Mouse (Mus musculus) MEL (cell line): ENCODE data around the gene Hmces. TPM values are rescaled to one million over a fixed set of nuclear protein-coding genes. Genes with fewer than 3 reads are reported as not detected.

Experiments used
- DNase-seq: peaks from one replicate; pipeline ENCODE4 v3.0.0; 2011; ENCODE audit warnings: low read depth, low spot score
- H3K27ac ChIP-seq: 2 replicates; pipeline ENCODE4 v1.5.1; 2012; ENCODE audit warnings: low read depth, mild to moderate bottlenecking, control low read depth, low read length, moderate library complexity; ENCODE audit not compliant: control insufficient read depth
- H3K27me3 ChIP-seq, 2 experiments: fragments of 150-350 bp in 1 of 2; sonication (generic) in 1 of 2; 2 replicates each; pipeline ENCODE4 v1.6.1; 2012; ENCODE audit warnings: low read length in 2 of 2, mild to moderate bottlenecking in 2 of 2, improper control_type of control experiment in 1 of 2, moderate library complexity in 1 of 2; ENCODE audit not compliant: insufficient read depth in 2 of 2, control insufficient read depth in 1 of 2
- H3K36me3 ChIP-seq, 2 experiments: 2 replicates each; pipeline ENCODE4 v1.6.1; 2012 to 2014; ENCODE audit warnings: low read length in 2 of 2, improper control_type of control experiment in 1 of 2, inconsistent platforms in 1 of 2, mild to moderate bottlenecking in 1 of 2; ENCODE audit not compliant: insufficient read depth in 2 of 2, control insufficient read depth in 1 of 2
- H3K4me1 ChIP-seq, 2 experiments: fragments of 150-350 bp in 1 of 2; sonication (generic) in 1 of 2; 2 replicates each; pipeline ENCODE4 v1.6.1; 2012; ENCODE audit warnings: low read length in 2 of 2, improper control_type of control experiment in 1 of 2, mild to moderate bottlenecking in 1 of 2; ENCODE audit not compliant: insufficient read depth in 2 of 2, control insufficient read depth in 1 of 2
- H3K4me3 ChIP-seq, 2 experiments: fragments of 150-350 bp in 1 of 2; sonication (generic) in 1 of 2; 2 replicates each; pipeline ENCODE4 v1.5.1; 2012; ENCODE audit warnings: low read depth in 2 of 2, low read length in 2 of 2, mild to moderate bottlenecking in 2 of 2, moderate library complexity in 2 of 2, control low read depth in 1 of 2, improper control_type of control experiment in 1 of 2; ENCODE audit not compliant: control insufficient read depth in 1 of 2, insufficient read depth in 1 of 2
- H3K79me2 ChIP-seq: 2 replicates; pipeline ENCODE4 v1.6.1; 2012; ENCODE audit warnings: mild to moderate bottlenecking, low read length, moderate library complexity; ENCODE audit not compliant: control insufficient read depth, poor library complexity, insufficient read depth
- H3K9ac ChIP-seq: 2 replicates; pipeline ENCODE4 v1.6.1; 2012; ENCODE audit warnings: low read depth, mild to moderate bottlenecking, control low read depth, low read length, moderate library complexity; ENCODE audit not compliant: control insufficient read depth, poor library complexity, severe bottlenecking
- H3K9me3 ChIP-seq: fragments of 150-350 bp; sonication (generic); replicated peaks from 2 replicates; pipeline ENCODE4 v1.6.1; 2012; ENCODE audit warnings: mild to moderate bottlenecking, low read length, improper control_type of control experiment, moderate library complexity; ENCODE audit not compliant: insufficient read depth
- BHLHE40 ChIP-seq: IDR thresholded peaks from 2 replicates; pipeline ENCODE4 v1.6.1; 2012; ENCODE audit warnings: low read depth, mild to moderate bottlenecking, inconsistent platforms, low read length, improper control_type of control experiment, borderline replicate concordance
- CHD1 ChIP-seq: IDR thresholded peaks from 2 replicates; pipeline ENCODE4 v1.6.1; 2012; ENCODE audit warnings: low read depth, mild to moderate bottlenecking, inconsistent platforms, low read length, improper control_type of control experiment
- CHD2 ChIP-seq: IDR thresholded peaks from 2 replicates; pipeline ENCODE4 v1.6.1; 2011; ENCODE audit warnings: low read length, improper control_type of control experiment
- CTCF ChIP-seq, 3 experiments: IDR thresholded peaks in 2 of 3; conservative IDR thresholded peaks in 1 of 3; 2 replicates each; pipeline ENCODE4 v1.5.1; 2011 to 2012; ENCODE audit warnings: low read length in 3 of 3, low read depth in 2 of 3, mild to moderate bottlenecking in 2 of 3, improper control_type of control experiment in 1 of 3, inconsistent platforms in 1 of 3, mixed read lengths in 1 of 3, moderate library complexity in 1 of 3; ENCODE audit not compliant: control insufficient read depth in 1 of 3, insufficient read depth in 1 of 3, poor library complexity in 1 of 3, severe bottlenecking in 1 of 3
- E2F4 ChIP-seq: IDR thresholded peaks from 2 replicates; pipeline ENCODE4 v1.6.1; 2011; ENCODE audit warnings: low read depth, low read length, improper control_type of control experiment, borderline replicate concordance
- ELF1 ChIP-seq: IDR thresholded peaks from 2 replicates; pipeline ENCODE4 v1.6.1; 2014; ENCODE audit warnings: low read depth, mild to moderate bottlenecking, inconsistent platforms, low read length, improper control_type of control experiment, moderate library complexity
- ETS1 ChIP-seq: IDR thresholded peaks from 2 replicates; pipeline ENCODE4 v1.6.1; 2012; ENCODE audit warnings: low read depth, mild to moderate bottlenecking, inconsistent platforms, low read length, improper control_type of control experiment, moderate library complexity
- GATA1 ChIP-seq: IDR thresholded peaks from 2 replicates; pipeline ENCODE4 v1.6.1; 2011; ENCODE audit warnings: low read depth, low read length, improper control_type of control experiment
- HCFC1 ChIP-seq: IDR thresholded peaks from 2 replicates; pipeline ENCODE4 v1.6.1; 2012; ENCODE audit warnings: low read depth, mild to moderate bottlenecking, inconsistent platforms, low read length, improper control_type of control experiment, moderate library complexity
- JUND ChIP-seq: IDR thresholded peaks from 2 replicates; pipeline ENCODE4 v1.6.1; 2011; ENCODE audit warnings: low read depth, mild to moderate bottlenecking, improper control_type of control experiment, low read length
- KAT2A ChIP-seq: conservative IDR thresholded peaks from 2 replicates; pipeline ENCODE4 v1.6.1; 2012; ENCODE audit warnings: low read depth, low read length, improper control_type of control experiment, inconsistent platforms
- MAFK ChIP-seq: IDR thresholded peaks from 2 replicates; pipeline ENCODE4 v1.6.1; 2011; ENCODE audit warnings: low read depth, mild to moderate bottlenecking, low read length, improper control_type of control experiment, borderline replicate concordance
- MAZ ChIP-seq: IDR thresholded peaks from 2 replicates; pipeline ENCODE4 v1.6.1; 2012; ENCODE audit warnings: low read depth, mild to moderate bottlenecking, inconsistent platforms, low read length, improper control_type of control experiment
- MXI1 ChIP-seq: IDR thresholded peaks from 2 replicates; pipeline ENCODE4 v1.6.1; 2011; ENCODE audit warnings: mild to moderate bottlenecking, low read depth, low read length, improper control_type of control experiment
- MYC ChIP-seq: IDR thresholded peaks from 2 replicates; pipeline ENCODE4 v1.6.1; 2011; ENCODE audit warnings: low read depth, mild to moderate bottlenecking, low read length, improper control_type of control experiment, moderate library complexity
- NELFE ChIP-seq: IDR thresholded peaks from 2 replicates; pipeline ENCODE4 v1.6.1; 2011; ENCODE audit warnings: low read depth, low read length, improper control_type of control experiment
- NRF1 ChIP-seq: IDR thresholded peaks from 2 replicates; pipeline ENCODE4 v1.6.1; 2014; ENCODE audit warnings: low read depth, mild to moderate bottlenecking, inconsistent platforms, low read length, improper control_type of control experiment, moderate library complexity; ENCODE audit not compliant: poor library complexity, insufficient read depth, severe bottlenecking
- POLR2A ChIP-seq, 2 experiments: IDR thresholded peaks; 2 replicates each; pipeline ENCODE4 v1.6.1; 2011 to 2012; ENCODE audit warnings: low read length in 2 of 2, mild to moderate bottlenecking in 2 of 2, control low read depth in 1 of 2, improper control_type of control experiment in 1 of 2, low read depth in 1 of 2, moderate library complexity in 1 of 2; ENCODE audit not compliant: control insufficient read depth in 1 of 2, insufficient read depth in 1 of 2, poor library complexity in 1 of 2
- POLR2AphosphoS2 ChIP-seq: IDR thresholded peaks from 2 replicates; pipeline ENCODE4 v1.6.1; 2011; ENCODE audit warnings: low read length, improper control_type of control experiment
- POLR2AphosphoS5 ChIP-seq: IDR thresholded peaks from 2 replicates; pipeline ENCODE4 v1.6.1; 2012; ENCODE audit warnings: low read depth, borderline replicate concordance, mild to moderate bottlenecking, inconsistent platforms, low read length, moderate library complexity, mixed read lengths
- RCOR1 ChIP-seq: IDR thresholded peaks from 2 replicates; pipeline ENCODE4 v1.6.1; 2012; ENCODE audit warnings: low read depth, mild to moderate bottlenecking, inconsistent platforms, low read length, improper control_type of control experiment
- SIN3A ChIP-seq: IDR thresholded peaks from 2 replicates; pipeline ENCODE4 v1.6.1; 2012; ENCODE audit warnings: low read length, improper control_type of control experiment, inconsistent platforms
- SMC3 ChIP-seq: IDR thresholded peaks from 2 replicates; pipeline ENCODE4 v1.6.1; 2011; ENCODE audit warnings: low read depth, low read length, improper control_type of control experiment
- TBP ChIP-seq: IDR thresholded peaks from 2 replicates; pipeline ENCODE4 v1.8.0; 2011; ENCODE audit warnings: low read depth, low read length, improper control_type of control experiment
- TCF12 ChIP-seq: IDR thresholded peaks from 2 replicates; pipeline ENCODE4 v1.6.1; 2014; ENCODE audit warnings: low read depth, mild to moderate bottlenecking, inconsistent platforms, low read length, improper control_type of control experiment, moderate library complexity
- UBTF ChIP-seq: IDR thresholded peaks from 2 replicates; pipeline ENCODE4 v1.6.1; 2012; ENCODE audit warnings: low read depth, mild to moderate bottlenecking, inconsistent platforms, low read length, improper control_type of control experiment, moderate library complexity, borderline replicate concordance; ENCODE audit not compliant: insufficient read depth
- USF1 ChIP-seq: IDR thresholded peaks from 2 replicates; pipeline ENCODE4 v1.6.1; 2014; ENCODE audit warnings: low read depth, mild to moderate bottlenecking, inconsistent platforms, low read length, improper control_type of control experiment, moderate library complexity
- ZC3H11A ChIP-seq: IDR thresholded peaks from 2 replicates; pipeline ENCODE4 v1.6.1; 2012; ENCODE audit warnings: low read depth, mild to moderate bottlenecking, inconsistent platforms, low read length, improper control_type of control experiment
- ZKSCAN1 ChIP-seq: IDR thresholded peaks from 2 replicates; pipeline ENCODE4 v1.6.1; 2012; ENCODE audit warnings: low read depth, mild to moderate bottlenecking, inconsistent platforms, low read length, improper control_type of control experiment, moderate library complexity
- ZMIZ1 ChIP-seq: IDR thresholded peaks from 2 replicates; pipeline ENCODE4 v1.6.1; 2012; ENCODE audit warnings: low read depth, mild to moderate bottlenecking, inconsistent platforms, low read length, improper control_type of control experiment, moderate library complexity
- ZNF384 ChIP-seq: IDR thresholded peaks from 2 replicates; pipeline ENCODE4 v1.6.1; 2012; ENCODE audit warnings: low read depth, mild to moderate bottlenecking, inconsistent platforms, low read length, improper control_type of control experiment
- polyA plus RNA-seq, 2 experiments: library from polyadenylated mRNA; stranded (reverse) in 1 of 2; unstranded in 1 of 2; fragments of >175 nt in 1 of 2; fragments of >200 nt in 1 of 2; gene quantifications; 2 replicates each; pipeline versions ENCODE4 v1.2.1 to v1.2.4; 2012; ENCODE audit warnings: low replicate concordance in 2 of 2, low read depth in 1 of 2; ENCODE audit not compliant: insufficient read length in 2 of 2, insufficient read depth in 1 of 2, missing spikeins in 1 of 2
- total RNA-seq: library from RNA; depleted of rRNA; stranded (reverse); fragments of 300-350 nt; gene quantifications from 2 replicates; pipeline ENCODE4 v1.2.3, GENCODE M21; 2012

Hmces gene
- total and polyA plus RNA-seq, 3 experiments = 23.6 to 26.8 TPM; not detected in 1

DNA sequence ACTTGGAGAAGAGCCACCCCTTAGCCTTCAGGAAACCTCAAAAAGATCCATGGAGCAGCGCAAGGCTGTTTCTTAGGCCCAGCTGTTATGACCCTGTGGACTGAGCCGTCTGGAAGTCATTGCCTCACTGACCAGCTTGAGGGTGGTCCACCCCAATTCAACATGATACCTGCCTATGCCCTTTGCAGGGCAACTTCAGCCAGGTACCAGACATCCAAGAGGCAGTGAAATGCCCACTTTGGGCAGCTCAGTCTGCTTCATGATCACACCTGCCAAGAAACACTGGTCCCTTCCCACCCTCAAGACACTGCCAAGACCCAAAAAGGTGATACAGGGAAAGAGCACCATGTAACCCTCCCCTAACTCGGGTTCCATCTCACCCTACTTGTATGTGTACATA is 66.0 kb downstream of the Hmces start:
- Histone ChIP-seq H3K79me2 (no peaks in the 10 kb centered on the region), H3K9ac (no peak overlapping the region), H3K4me3 (no peak overlapping the region), H3K27ac (no peak overlapping the region), H3K9me3 (no peaks in the 10 kb centered on the region), H3K4me1 (no peaks in the 10 kb centered on the region), H3K36me3 (no peaks in the 10 kb centered on the region), H3K27me3 (no peaks in the 10 kb centered on the region; a peak in 1 of 4 replicates)
- no peak for DNase-seq
- no peak for TF ChIP-seq ZMIZ1
- TF ChIP-seq ZNF384 = no peak
- no peak for TF ChIP-seq MAZ
- no peak for TF ChIP-seq SIN3A
- no peak for TF ChIP-seq HCFC1
- no peak for TF ChIP-seq POLR2AphosphoS2
- TF ChIP-seq NELFE = no peak
- no peak for TF ChIP-seq MAFK
- TF ChIP-seq KAT2A = no peak
- no peak for TF ChIP-seq UBTF
- TF ChIP-seq CHD2 = no peak
- TF ChIP-seq ETS1 = no peak
- TF ChIP-seq BHLHE40 = no peak
- no peak for TF ChIP-seq ZC3H11A
- no peak for TF ChIP-seq SMC3
- no peak for TF ChIP-seq TBP
- TF ChIP-seq RCOR1 = no peak
- no peak for TF ChIP-seq ZKSCAN1

DNA sequence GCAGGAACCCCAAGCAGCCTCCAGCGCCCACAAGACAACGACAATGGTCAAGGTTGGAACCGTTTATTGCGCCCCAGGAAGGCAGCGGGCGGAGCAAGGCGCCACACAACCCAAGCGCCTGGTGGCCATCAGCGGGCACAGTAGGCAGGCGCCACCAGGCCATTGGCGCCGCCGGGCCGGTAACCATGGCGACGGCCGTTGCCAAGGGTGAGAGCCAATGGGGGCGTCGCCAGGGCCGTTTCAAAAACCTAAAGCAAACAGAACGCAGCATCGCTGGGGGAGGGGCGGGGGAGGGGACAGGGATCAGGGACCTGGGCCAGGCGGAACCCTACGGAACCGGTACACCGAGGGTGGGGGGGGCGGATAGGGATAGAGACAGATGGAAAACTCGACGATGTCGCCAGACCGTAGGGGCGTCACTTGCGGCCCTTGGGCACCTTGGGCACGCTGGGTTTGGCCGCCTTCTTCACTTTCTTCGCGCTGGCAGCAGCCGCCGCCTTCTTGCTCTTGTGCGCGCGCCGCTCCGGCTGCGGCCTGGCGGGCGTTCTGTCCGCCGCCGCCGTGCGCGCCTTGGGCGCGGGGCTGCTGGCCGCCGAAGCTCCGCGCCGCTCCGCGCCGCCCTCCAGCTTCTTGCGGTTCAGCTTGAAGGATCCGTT is 66.8 kb downstream of the Hmces start:
- no peak for DNase-seq
- Histone ChIP-seq H3K9me3 (no peaks in the 10 kb centered on the region), H3K9ac (no peak overlapping the region), H3K79me2 (no peaks in the 10 kb centered on the region), H3K27ac (no peak overlapping the region), H3K4me3 (no peak overlapping the region), H3K4me1 (no peaks in the 10 kb centered on the region), H3K27me3 (no peaks in the 10 kb centered on the region; a peak in 1 of 4 replicates), H3K36me3 (no peaks in the 10 kb centered on the region)
- TF ChIP-seq RCOR1 (no peak), CTCF (IDR thresholded peaks at IDR 0.05 in 2 of 3, conservative IDR thresholded peaks at IDR 0.05 in 1 of 3; ENCODE audit: control insufficient read depth in 1 of 3, insufficient read depth in 1 of 3, low read depth in 2 of 3, low read length in 3 of 3, poor library complexity in 1 of 3, severe bottlenecking in 1 of 3) (no peak), USF1 (no peak), POLR2AphosphoS5 (no peak), TBP (no peak), ELF1 (no peak), SMC3 (no peak), CHD1 (no peak), TCF12 (no peak), MAZ (no peak), POLR2AphosphoS2 (no peak), E2F4 (no peak), ZNF384 (no peak), MXI1 (no peak), NRF1 (no peak), JUND (no peak), MYC (no peak), GATA1 (no peak), SIN3A (no peak), POLR2A (IDR thresholded peaks at IDR 0.05; ENCODE audit: control insufficient read depth in 1 of 2, insufficient read depth in 1 of 2, low read depth in 1 of 2, low read length in 2 of 2, poor library complexity in 1 of 2) (no peak)
